Mouse (Mus musculus): ENCODE data around the gene Actl7b. TPM values are rescaled to one million over a fixed set of nuclear protein-coding genes. Genes with fewer than 3 reads are reported as not detected.

Gene Actl7b
- total and polyA plus RNA-seq, 3 experiments, result not detected

GRCm38 (mm10) chr4:56696401-56696800 lies 44.8 kb downstream of the Actl7b start:
- Histone ChIP-seq H3K4me3 (ENCODE audit: control insufficient read depth in 1 of 2, insufficient read depth in 1 of 2, low read depth in 2 of 2, low read length in 2 of 2) (no peak overlapping the region), H3K27ac (ENCODE audit: control insufficient read depth, low read depth, low read length) (no peak overlapping the region), H3K36me3 (ENCODE audit: control insufficient read depth in 1 of 2, insufficient read depth in 2 of 2, low read length in 2 of 2) (no peaks in the 10 kb centered on the region), H3K79me2 (ENCODE audit: control insufficient read depth, insufficient read depth, low read length, poor library complexity) (no peaks in the 10 kb centered on the region), H3K4me1 (ENCODE audit: control insufficient read depth in 1 of 2, insufficient read depth in 2 of 2, low read length in 2 of 2) (no peaks in the 10 kb centered on the region), H3K9me3 (replicated peaks; ENCODE audit: insufficient read depth, low read length) (no peaks in the 10 kb centered on the region), H3K27me3 (ENCODE audit: control insufficient read depth in 1 of 2, insufficient read depth in 2 of 2, low read length in 2 of 2) (no peaks in the 10 kb centered on the region), H3K9ac (ENCODE audit: control insufficient read depth, low read depth, low read length, poor library complexity, severe bottlenecking) (no peak overlapping the region)
- TF ChIP-seq JUND (IDR thresholded peaks at IDR 0.05; ENCODE audit: low read depth, low read length), result no peak
- no peak for TF ChIP-seq HCFC1 (IDR thresholded peaks at IDR 0.05; ENCODE audit: low read depth, low read length)
- no peak for TF ChIP-seq ZNF384 (IDR thresholded peaks at IDR 0.05; ENCODE audit: low read depth, low read length)
- no peak for TF ChIP-seq SMC3 (IDR thresholded peaks at IDR 0.05; ENCODE audit: low read depth, low read length)
- no peak for TF ChIP-seq MAZ (IDR thresholded peaks at IDR 0.05; ENCODE audit: low read depth, low read length)
- TF ChIP-seq MXI1 (IDR thresholded peaks at IDR 0.05; ENCODE audit: low read depth, low read length), result no peak
- no peak for TF ChIP-seq RAD21 (IDR thresholded peaks at IDR 0.05; ENCODE audit: low read depth, low read length)
- no peak for TF ChIP-seq BHLHE40 (IDR thresholded peaks at IDR 0.05; ENCODE audit: borderline replicate concordance, low read depth, low read length)
- no peak for TF ChIP-seq CHD1 (IDR thresholded peaks at IDR 0.05; ENCODE audit: low read depth, low read length)
- no peak for TF ChIP-seq E2F4 (IDR thresholded peaks at IDR 0.05; ENCODE audit: borderline replicate concordance, low read depth, low read length)
- no peak for TF ChIP-seq UBTF (IDR thresholded peaks at IDR 0.05; ENCODE audit: borderline replicate concordance, insufficient read depth, low read depth, low read length)
- TF ChIP-seq KAT2A (conservative IDR thresholded peaks at IDR 0.05; ENCODE audit: low read depth, low read length), result no peak
- TF ChIP-seq USF2 (IDR thresholded peaks at IDR 0.05; ENCODE audit: borderline replicate concordance in 1 of 2, insufficient read depth in 1 of 2, low read depth in 1 of 2, low read length in 2 of 2), result no peak
- no peak for TF ChIP-seq NELFE (IDR thresholded peaks at IDR 0.05; ENCODE audit: low read depth, low read length)
- TF ChIP-seq ZMIZ1 (IDR thresholded peaks at IDR 0.05; ENCODE audit: low read depth, low read length), result no peak
- no peak for TF ChIP-seq POLR2AphosphoS5 (IDR thresholded peaks at IDR 0.05; ENCODE audit: borderline replicate concordance, low read depth, low read length)
- DNase-seq (ENCODE audit: low read depth, low spot score), result no peak

Other genes starting within 250 kb of the Actl7b start
- not detected in 2 replicates for gene Gm26657, start 1.4 kb downstream of the Actl7b start, total RNA-seq (2012; rRNA removed)
- gene Gm26657, start 1.4 kb downstream of the Actl7b start, polyA plus RNA-seq (2012; ENCODE audit: insufficient read depth in 1 of 2, insufficient read length in 2 of 2, low read depth in 1 of 2, low replicate concordance in 2 of 2, missing spikeins in 1 of 2), result not detected
- gene Actl7a, start 2.0 kb upstream of the Actl7b start, total RNA-seq (2012; rRNA removed), result 0.15 TPM in 1 of 2 replicates, not detected in the other
- under 1 TPM in 1 of 2 experiments, not detected in 1; 0.11 TPM for gene Actl7a, start 2.0 kb upstream of the Actl7b start, polyA plus RNA-seq (2012; ENCODE audit: insufficient read depth in 1 of 2, insufficient read length in 2 of 2, low read depth in 1 of 2, low replicate concordance in 2 of 2, missing spikeins in 1 of 2)
- 38.4 and 41.3 TPM in 2 replicates for gene Elp1, start 60.9 kb upstream of the Actl7b start, total RNA-seq (2012; rRNA removed)
- 100 to 1,000 TPM in 1 of 2 experiments, 10 to 100 TPM in 1; 38.0 to 144 TPM for gene Elp1, start 60.9 kb upstream of the Actl7b start, polyA plus RNA-seq (2012; ENCODE audit: insufficient read depth in 1 of 2, insufficient read length in 2 of 2, low read depth in 1 of 2, low replicate concordance in 2 of 2, missing spikeins in 1 of 2)
- gene Fam206a, start 60.9 kb upstream of the Actl7b start, total RNA-seq (2012; rRNA removed), result 7.3 and 8.9 TPM in 2 replicates
- 10 to 100 TPM; 27.8 to 33.9 TPM for gene Fam206a, start 60.9 kb upstream of the Actl7b start, polyA plus RNA-seq (2012; ENCODE audit: insufficient read depth in 1 of 2, insufficient read length in 2 of 2, low read depth in 1 of 2, low replicate concordance in 2 of 2, missing spikeins in 1 of 2)
- 2.3 and 2.5 TPM in 2 replicates for gene Ctnnal1, start 123.7 kb upstream of the Actl7b start, total RNA-seq (2012; rRNA removed)
- 1 to 10 TPM in 1 of 2 experiments, not detected in 1; 6.3 TPM for gene Ctnnal1, start 123.7 kb upstream of the Actl7b start, polyA plus RNA-seq (2012; ENCODE audit: insufficient read depth in 1 of 2, insufficient read length in 2 of 2, low read depth in 1 of 2, low replicate concordance in 2 of 2, missing spikeins in 1 of 2)
- gene Tmem245, start 206.0 kb upstream of the Actl7b start, total RNA-seq (2012; rRNA removed), result 7.7 and 9.2 TPM in 2 replicates
- gene Tmem245, start 206.0 kb upstream of the Actl7b start, polyA plus RNA-seq (2012; ENCODE audit: insufficient read depth in 1 of 2, insufficient read length in 2 of 2, low read depth in 1 of 2, low replicate concordance in 2 of 2, missing spikeins in 1 of 2), result 10 to 100 TPM in 1 of 2 experiments, 1 to 10 TPM in 1; 7.3 to 15.0 TPM
- not detected in 2 replicates for gene Frrs1l, start 248.9 kb upstream of the Actl7b start, total RNA-seq (2012; rRNA removed)
- gene Frrs1l, start 248.9 kb upstream of the Actl7b start, polyA plus RNA-seq (2012; ENCODE audit: insufficient read depth in 1 of 2, insufficient read length in 2 of 2, low read depth in 1 of 2, low replicate concordance in 2 of 2, missing spikeins in 1 of 2), result not detected